Mouse (Mus musculus) brain, embryonic 18.5 days (tissue): ENCODE measurements around the gene Sez6l2.
A peak's percentile ranks its signal among the peaks of the same experiment; 100 is the strongest.

ENCODE experiments used
- DNase-seq: peaks from one replicate; pipeline ENCODE4 v3.0.0-alpha.2; 2012; ENCODE audit warnings: low read depth, low spot score

The Sez6l2 gene

DNA sequence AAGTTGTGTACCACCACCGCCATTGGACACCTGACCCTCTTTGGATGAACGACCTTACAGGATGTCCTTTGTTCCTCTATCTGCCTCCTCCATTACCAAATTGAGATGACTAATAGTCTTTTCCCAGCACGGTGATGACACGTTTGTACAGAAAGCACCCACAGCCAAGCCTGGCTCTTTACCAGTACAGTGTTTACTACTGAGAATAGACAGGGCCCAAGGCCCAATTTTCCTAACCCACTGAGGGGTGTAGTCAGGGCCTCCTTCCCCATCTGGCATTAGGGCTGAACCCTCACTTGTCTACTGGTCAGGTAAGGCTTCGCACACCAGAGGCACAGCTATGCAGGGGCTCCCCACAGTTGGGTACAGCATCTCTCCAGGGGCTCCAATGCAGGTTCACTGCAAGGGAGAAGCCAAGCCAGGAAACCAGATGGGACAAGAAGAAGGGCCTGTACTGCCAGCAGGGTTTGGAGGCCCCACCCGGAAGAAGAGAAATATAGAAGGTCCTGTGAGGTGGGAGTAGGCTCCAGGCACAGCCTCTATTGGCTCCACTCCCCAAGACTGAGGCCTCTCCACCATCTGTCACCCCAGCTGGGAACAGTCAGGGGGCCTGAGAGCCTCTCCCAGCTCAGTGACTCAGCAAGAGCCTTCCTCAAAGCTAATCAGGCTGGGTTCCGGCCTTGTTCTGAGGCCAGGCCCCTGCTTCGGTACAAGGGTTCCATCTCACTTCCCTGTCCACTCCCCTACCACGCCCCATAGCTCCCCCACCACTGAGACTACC, 58.1 kb downstream of the Sez6l2 start:
- DNase-seq: no peak

DNA sequence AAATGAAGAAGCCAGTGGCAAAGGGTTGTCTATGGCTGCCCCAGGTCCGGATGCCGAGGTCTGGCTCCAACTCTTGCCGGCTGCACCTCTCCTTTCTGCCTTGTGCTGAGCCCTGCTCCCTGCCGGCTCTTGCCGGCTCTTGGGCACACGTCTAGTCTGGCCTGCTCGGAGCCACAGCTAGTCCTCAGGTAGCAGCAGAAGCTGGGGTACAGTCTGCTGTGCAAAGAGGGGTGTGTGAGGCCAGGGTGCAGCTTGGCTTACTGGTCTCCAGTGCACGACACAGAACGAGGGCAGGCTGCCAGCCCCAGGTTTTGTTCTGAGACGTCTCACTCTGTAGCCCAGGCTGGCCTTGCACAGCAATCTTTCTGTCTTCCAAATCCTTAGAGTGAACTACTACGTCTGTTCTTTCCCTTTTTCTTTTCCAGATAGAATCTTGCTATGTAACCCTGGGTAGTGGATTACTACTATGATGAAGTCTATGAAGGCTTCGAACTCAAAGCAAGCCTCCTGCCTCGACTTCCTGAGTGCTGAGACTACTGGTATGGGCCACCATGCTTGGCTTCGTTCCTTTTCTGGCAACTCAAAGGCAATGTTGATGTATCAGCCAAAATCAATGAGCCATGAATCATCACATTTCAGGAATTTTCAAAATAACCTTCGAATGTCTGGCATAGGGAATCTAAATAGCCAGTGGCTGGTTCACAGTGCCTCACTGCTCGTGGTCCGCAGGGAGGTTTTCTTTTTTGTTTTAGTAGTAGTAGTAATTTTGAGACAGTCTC, 59.1 kb downstream of the Sez6l2 start:
- DNase-seq: no peak

DNA sequence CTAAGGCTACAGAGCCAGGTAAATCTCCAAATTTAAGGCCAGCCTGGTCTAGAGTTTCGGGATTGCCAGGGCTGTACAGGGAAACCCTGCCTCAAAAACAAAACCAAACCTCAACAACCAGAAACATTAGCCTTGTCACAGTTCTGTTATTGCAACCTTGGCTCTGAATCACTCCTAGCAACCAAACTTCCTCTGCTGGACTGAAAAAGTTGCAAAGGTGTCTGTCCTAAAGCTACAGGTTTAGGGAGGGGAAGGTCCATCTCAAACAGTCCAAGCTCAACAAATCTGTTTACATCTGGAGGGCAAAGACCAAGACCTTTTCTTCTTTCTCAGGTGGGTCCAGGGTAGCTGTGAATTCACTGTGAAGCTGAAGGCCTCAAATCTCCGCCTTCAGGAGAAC, 60.7 kb downstream of the Sez6l2 start:
- no peak for DNase-seq

DNA sequence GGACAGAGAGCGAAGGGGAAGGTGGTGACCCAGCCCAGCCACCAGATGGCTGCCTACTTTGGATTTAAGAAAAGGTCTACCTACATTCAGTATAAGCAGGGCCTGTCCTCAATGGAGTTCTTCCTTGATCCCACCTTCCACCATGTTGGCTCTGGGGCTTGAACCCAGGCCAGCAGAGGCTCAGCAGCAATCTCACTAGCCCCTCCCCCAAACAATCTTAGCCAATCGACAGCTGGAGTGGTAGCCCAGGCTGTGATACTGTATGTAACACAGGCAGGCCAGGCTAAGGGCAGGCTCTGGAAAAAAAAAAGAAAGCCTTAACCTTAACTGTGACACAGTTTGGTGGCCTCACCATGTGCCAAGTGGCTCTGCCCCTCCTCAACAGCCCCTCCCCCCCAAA, 61.4 kb downstream of the Sez6l2 start:
- no peak for DNase-seq

DNA sequence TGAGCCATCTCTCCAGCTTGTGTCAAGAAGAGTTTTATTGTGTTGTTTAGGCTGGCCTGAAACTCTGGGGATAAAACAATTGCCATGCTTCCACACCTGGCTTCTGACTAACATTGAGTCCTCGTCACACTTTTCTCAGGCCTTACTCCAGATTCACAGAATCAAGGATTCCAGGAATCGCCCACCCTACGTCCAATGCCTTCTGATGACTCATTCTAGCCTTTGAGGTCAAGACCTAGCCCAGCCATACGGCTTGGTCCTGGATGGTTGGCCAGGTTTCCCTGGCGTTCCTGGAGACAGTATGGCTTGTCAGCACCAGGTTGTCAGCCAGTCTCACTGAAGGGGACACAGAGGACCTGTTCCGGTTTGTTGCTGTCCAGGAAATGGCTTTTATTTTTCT, 62.0 kb downstream of the Sez6l2 start:
- DNase-seq: no peak

DNA sequence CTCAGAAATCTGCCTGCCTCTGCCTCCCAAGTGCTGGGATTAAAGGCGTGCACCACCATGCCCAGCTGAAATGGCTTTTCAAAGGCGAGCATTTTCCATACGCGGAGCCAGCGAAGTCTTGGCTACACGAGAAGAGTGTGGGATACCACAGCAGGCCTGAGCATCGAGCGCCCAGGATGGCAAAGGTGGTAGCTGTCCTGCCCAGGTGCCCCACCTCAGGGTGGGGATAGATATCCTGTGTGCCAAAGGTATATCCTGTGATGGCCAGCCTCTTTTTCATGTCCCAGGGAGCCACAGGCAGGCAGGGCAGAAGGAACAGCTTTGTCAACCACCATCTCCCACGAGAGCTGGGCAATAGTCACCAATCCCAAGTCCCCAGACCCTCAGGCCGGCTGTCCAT, 62.5 kb downstream of the Sez6l2 start:
- no peak for DNase-seq

DNA sequence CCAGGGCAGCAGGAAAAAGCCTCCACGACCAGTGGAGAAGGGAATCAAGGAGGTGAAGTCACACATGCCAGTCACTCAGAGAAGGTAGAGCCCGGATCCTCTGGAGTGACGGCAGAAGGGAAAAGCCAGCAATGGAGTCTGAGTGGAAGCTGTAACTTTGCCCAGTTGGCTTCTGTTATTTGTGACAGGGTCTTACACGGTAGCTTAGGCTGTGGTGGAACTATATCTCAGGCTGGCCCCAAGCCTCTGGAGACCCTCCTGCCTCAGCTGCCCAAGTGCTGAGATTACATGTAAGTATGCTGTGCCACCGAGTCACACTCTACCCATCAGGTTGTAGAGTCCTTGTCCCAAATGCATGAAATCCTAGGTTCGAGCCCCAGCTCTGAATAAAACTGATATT, 63.0 kb downstream of the Sez6l2 start:
- DNase-seq: no peak

DNA sequence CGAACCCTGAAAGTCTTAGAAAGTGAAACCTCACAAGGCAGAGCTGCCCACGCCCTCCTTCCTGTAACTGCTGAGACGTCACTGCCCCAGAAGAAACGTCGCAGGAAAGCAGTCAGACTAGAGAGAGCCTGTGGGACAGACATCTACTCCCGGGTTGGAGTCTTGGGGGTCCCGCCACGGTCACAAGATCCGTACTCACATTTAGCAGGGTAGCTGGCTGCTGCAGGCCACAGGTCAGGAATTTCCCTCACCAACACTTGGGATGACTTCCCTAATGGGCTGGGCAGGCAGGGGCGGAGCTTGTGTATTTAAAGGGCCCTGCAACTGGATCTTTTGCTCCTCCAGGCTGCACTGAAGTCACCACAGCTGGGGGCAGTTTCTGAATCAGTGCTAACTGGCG, 64.0 kb downstream of the Sez6l2 start, which contains the start of gene Mvp:
Mvp (minus strand) TSS at position 302 of the 400 bp plus-strand sequence.
- DNase-seq: no peak

DNA sequence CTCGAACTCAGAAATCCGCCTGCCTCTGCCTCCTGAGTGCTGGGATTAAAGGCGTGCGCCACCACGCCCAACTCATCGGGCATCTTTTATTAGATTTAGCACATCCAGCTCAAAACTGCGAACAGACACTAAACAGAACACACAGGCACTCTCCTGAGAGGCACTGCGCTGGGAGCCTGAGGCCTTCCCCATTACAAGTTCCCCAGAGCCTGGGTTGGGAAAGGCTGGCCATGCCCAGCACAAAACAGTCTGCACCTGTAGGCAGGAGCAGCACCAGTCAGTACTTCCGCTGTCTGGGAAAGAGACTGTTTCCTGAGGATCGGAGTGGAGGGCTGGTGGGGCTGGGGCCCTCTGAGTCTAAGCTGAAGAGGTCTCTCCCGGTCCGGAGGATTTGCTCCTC, 64.6 kb downstream of the Sez6l2 start:
- DNase-seq: no peak

DNA sequence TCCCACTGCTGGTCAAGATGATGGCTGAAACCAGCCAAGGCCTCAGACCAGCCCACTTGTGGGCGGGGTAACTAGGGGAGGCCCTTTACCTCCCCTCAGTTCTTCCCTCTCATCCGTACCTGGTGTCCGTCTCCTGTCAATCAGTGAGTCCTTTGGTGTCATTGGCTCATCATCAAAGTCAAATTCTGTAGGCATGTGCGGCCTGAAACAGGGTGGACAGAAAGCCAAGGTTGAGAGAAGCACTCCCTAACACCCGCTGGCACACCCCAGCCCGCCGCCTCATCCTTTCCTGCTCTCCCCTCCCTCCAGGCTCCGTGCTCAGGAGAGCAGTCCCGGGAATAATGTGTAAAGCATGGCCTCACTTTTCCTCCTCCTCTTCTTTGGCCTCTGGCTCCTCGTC, 65.7 kb downstream of the Sez6l2 start:
- no peak for DNase-seq

DNA sequence TGATC, 65.9 kb downstream of the Sez6l2 start, which contains the start of gene Pagr1b:
Pagr1b (minus strand) TSS at position 4 of the 5 bp plus-strand sequence.
- no peak for DNase-seq

DNA sequence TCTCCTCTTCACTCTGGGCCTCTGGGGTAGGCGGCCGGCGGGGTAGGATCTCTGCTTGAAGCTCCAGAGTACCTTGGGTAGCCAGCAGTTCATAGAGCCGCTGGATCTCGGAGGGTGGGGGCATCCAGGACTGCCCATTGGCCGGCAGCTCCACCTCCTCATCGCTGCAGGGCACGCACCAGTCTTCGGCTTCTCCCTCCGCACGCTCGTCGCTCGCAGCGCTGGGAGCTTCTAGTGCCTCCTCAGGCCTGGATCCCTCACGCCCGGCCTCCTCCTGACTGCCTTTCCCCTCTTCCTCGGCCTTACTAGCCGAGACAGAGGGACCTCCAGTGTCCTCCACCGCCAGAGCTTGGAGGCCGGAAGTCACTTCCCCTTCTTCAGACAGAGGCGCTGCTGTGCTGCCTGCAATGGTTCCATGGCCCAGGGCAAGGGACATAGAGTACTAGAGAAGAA, 66.1 kb downstream of the Sez6l2 start:
- no peak for DNase-seq

DNA sequence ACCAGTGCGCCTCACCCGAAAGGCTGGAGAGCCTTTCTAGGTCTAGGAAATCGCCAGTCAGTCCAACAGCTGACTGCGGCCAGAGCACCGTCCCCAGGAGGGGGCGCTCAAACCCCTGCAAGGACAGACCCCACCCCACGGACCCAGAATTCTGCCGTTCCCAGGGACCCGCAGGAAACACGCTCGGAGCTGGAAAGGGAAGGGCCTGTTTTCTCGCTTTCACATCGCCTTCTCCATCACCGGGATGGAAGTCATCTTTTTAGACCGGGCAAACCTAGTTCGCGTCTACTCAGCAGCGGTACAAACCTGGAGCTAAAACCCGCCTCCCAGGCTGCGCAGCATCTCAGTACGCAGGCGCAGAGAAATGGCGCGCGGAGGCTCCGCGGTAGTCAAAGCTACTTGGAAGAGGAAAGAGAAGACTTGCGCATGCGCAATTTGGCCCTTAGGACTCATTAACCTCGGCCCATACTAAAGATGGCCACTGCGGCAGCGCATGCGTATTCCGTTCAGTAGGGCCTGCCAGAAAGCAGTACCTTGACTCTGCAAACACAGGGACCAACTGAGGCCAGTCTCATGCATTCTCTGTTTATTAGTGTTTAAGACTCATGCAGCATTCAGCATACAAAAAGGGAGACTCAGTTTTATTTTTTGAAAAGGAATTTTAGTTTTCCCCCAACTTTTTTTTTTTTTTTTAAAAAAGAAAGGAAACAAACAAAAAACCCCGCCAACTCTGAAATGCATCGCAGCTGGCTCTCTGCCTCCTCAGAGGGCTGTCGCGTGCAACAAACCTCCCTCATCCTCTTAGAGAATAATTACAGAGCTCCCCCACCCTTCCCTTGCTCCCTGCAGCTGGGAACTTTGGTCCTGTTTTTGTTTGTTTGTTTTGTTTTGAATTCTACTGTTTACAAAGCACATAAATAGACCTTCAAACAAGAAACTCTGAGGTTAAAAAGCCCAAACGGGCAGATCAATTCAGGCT, 66.9 kb downstream of the Sez6l2 start, which contains the start of gene Pagr1a:
Pagr1a (minus strand) TSS at position 382 of the 979 bp plus-strand sequence.
- DNase-seq: peak; percentile 98

DNA sequence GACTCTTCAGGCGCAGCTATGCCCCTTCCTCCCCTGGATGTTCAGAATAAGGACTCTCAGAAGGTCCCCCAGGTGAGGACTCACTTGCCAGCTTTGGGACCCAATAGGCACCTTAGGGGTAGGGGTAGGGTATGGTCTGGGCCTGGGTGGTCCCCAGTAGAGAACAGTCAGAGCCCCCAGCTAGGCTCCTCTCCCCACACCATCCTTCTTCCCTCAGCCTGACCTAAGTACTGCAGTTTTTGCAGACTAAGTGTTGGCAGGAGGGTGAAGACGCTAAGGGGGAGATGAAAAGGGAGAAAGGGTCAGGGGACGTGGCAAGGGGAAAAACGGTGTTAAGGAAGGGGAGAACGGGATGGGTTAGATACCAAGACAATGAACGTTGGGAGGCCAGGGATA, 67.6 kb downstream of the Sez6l2 start:
- DNase-seq: no peak

DNA sequence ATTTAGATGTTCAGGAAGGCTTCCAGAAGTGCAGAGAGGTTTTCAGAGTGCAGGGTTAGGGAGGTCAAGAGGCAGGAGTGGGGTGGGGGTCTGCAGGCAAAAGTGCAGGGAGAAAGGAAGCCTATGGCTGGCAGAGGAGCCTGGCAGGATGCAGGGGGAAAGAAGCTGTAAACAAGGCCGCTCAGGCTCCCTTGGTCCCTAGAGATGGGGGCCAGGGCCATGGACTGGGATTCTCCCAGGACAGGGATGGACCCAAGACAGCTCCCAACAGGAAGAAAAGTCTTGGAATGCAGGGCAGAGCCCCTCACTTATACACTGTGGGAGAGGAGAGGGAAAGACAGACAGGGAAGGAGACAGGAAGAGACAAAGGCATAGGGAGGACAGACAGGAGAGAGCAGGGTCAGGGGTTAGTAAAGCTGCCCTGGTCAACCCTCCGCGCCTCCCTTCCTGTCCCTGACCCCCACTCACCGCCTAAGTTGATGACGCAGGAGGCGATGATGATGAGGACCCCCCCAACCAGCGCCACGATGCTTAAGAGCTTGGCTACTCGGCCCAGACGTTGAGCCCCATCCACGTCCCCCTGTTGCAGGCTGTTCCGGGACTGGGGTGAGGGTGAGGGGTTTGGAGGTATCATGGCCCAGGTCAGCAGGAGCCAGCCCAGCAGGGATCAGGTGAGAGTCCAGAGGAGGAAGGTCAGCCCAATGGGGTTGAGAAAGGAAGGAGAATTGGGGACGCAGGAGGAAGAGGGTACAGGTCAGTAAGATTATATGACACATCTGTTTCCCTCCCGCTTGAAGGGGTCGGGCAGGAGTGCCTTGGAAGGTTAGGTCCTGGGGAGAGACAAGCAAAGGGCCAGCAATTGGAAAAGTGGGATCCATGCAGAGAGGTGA, 68.3 kb downstream of the Sez6l2 start:
- no peak for DNase-seq

DNA sequence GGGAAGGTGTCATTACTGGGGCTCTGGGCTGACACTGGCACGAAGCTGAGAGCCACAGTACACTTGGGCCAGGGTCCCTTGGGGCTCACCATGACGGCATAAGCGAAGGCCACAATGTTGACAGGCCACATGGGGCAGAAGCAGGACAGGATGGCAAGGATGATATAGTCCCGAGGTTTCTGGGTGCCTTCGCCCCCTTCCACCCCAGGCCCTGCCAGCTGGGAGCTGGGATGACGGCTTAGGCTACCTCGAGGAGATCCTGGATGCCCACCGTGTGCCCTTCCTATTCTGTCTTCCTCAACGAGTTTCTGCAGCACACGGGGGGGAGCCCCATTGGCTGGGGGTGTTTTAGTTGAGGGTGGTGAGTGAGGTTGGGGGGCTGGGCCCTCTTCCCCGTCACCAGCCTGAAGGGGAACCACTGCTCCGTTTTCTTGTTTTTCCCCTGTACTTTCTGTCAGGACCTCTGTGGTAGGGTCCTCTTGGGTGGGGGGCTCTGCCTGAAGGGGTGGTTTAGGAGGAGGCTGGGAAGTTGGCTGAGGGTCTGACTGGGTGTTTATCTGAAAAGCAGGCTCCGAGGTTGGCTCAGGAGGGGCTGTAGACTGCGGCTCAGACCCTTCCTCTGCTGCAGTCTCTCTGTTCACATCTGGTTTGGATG, 69.1 kb downstream of the Sez6l2 start:
- no peak for DNase-seq

DNA sequence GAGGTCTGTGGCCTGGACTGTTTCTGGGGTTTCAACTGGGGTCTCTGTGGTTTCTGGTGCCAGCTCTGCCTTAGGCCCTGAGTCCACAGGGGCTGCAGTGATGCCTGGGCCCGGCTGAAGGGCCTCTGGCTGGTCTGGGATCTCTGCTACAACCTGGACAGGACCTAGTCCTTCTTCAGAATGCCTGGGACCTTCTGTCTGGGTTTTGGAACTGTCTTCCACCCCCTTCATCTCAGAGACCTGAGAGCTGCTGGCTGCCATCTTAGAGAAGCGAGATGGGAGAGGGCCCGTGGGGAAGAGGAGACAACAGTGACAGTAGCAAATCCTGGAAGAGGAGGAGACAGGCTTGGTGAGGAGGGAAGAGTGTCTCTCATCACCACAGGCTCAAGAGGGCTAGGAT, 69.7 kb downstream of the Sez6l2 start:
- DNase-seq: no peak
